Comparison of ENCODE assay signal across 24 mouse cellular contexts in genomic region chr2:117662653-117663052, GRCm38 (mm10).
"Had no signal": no experiment of that assay in that cellular context is flagged by ENCODE, and none has a peak within 500 bp of the region (broad histone marks: within the 10 kb centered on the region; RNA-seq: fewer than 3 reads in every experiment).

No protein-coding gene starts in this region.

- H3K4me1 ChIP-seq: intestine, embryonic 15.5 days; kidney, embryonic 15.5 days; liver, embryonic 12.5 days; liver, embryonic 15.5 days; neural tube, embryonic 12.5 days; neural tube, embryonic 15.5 days had no signal

- H3K9ac ChIP-seq: intestine, embryonic 15.5 days; kidney, embryonic 15.5 days; limb, embryonic 13.5 days; liver, embryonic 12.5 days; liver, embryonic 15.5 days; neural tube, embryonic 12.5 days; neural tube, embryonic 15.5 days had no signal

- H3K27ac ChIP-seq: intestine, embryonic 15.5 days; kidney, embryonic 15.5 days; layer of hippocampus, adult 2 months; limb, embryonic 10.5 days; limb, embryonic 13.5 days; liver, embryonic 12.5 days; liver, embryonic 15.5 days; neural tube, embryonic 12.5 days; neural tube, embryonic 15.5 days; stomach, postnatal 0 days had no signal

- H3K9me3 ChIP-seq: intestine, embryonic 15.5 days; kidney, embryonic 15.5 days; limb, embryonic 10.5 days; limb, embryonic 13.5 days; liver, embryonic 12.5 days; liver, embryonic 15.5 days; neural tube, embryonic 12.5 days; neural tube, embryonic 15.5 days had no signal

- H3K27me3 ChIP-seq: intestine, embryonic 15.5 days; kidney, embryonic 15.5 days; limb, embryonic 13.5 days; liver, embryonic 12.5 days; liver, embryonic 15.5 days; neural tube, embryonic 12.5 days; neural tube, embryonic 15.5 days had no signal

- H3K4me2 ChIP-seq: intestine, embryonic 15.5 days; kidney, embryonic 15.5 days; limb, embryonic 13.5 days; liver, embryonic 12.5 days; liver, embryonic 15.5 days; midbrain, embryonic 11.5 days; neural tube, embryonic 12.5 days; neural tube, embryonic 15.5 days had no signal

- DNase-seq: kidney, adult 11 months; kidney, adult 8-10 months; kidney, postnatal 25 days; layer of hippocampus, adult 9-11 months; liver; lung, postnatal 36 days; midbrain, embryonic 14.5 days; right cerebral cortex, adult 18-20 months; right cerebral cortex, postnatal 14 days; right cerebral cortex, postnatal 4 days; thymus, adult 2 months; thymus, postnatal 14 days; thymus, postnatal 4 days had no signal

- H3K36me3 ChIP-seq: intestine, embryonic 15.5 days; kidney, embryonic 15.5 days; limb, embryonic 10.5 days; limb, embryonic 13.5 days; liver, embryonic 12.5 days; liver, embryonic 15.5 days; neural tube, embryonic 12.5 days; neural tube, embryonic 15.5 days had no signal

- ATAC-seq: intestine, embryonic 15.5 days; liver, embryonic 12.5 days had no signal

- H3K4me3 ChIP-seq: intestine, embryonic 15.5 days; kidney, embryonic 15.5 days; layer of hippocampus, adult 2 months; limb, embryonic 10.5 days; limb, embryonic 13.5 days; liver, embryonic 12.5 days; liver, embryonic 15.5 days; neural tube, embryonic 12.5 days; neural tube, embryonic 15.5 days had no signal
